Mouse (Mus musculus) macrophage (primary cell): ENCODE results near the gene Dyrk3. TPM values are rescaled to one million over a fixed set of nuclear protein-coding genes. Genes with fewer than 3 reads are reported as not detected.

Experiments
- H3K27ac ChIP-seq: fragments of 350-480 bp; formaldehyde crosslinking; 2 replicates; pipeline ENCODE4 v1.9.0; 2021
- H3K36me3 ChIP-seq: fragments of 350-480 bp; formaldehyde crosslinking; 2 replicates; pipeline ENCODE4 v1.9.0; 2021; ENCODE audit errors: inconsistent target
- H3K4me3 ChIP-seq: fragments of 350-480 bp; formaldehyde crosslinking; 2 replicates; pipeline ENCODE4 v1.9.0; 2021; ENCODE audit errors: inconsistent target
- H3K79me2 ChIP-seq: fragments of 350-480 bp; formaldehyde crosslinking; 2 replicates; pipeline ENCODE4 v1.9.0; 2021; ENCODE audit errors: inconsistent target
- WGBS: methylation state at CpG from one replicate; pipeline ENCODE4 v1.1.7; 2026; ENCODE audit warnings: inconsistent platforms; ENCODE audit not compliant: missing documents; 5-methylcytosine and 5-hydroxymethylcytosine counted together
- polyA plus RNA-seq: library from polyadenylated mRNA; stranded (reverse); fragments of 250-400 nt; gene quantifications from 3 replicates; pipeline ENCODE4 v1.2.4, GENCODE M21; 2018; ENCODE audit warnings: inconsistent platforms
- total RNA-seq, 78 experiments: library from RNA; depleted of rRNA; stranded (reverse); fragments of 250-400 nt; gene quantifications; 1 replicate in 9 of 78; 2 replicates in 24 of 78; 3 replicates in 43 of 78; 4 replicates in 2 of 78; pipeline ENCODE4 v1.2.4; 2018; ENCODE audit warnings: inconsistent platforms in 56 of 78

Gene Dyrk3
- total RNA-seq (2018; cell fraction: chromatin; rRNA removed): 1 to 10 TPM in 1 of 26 experiments, under 1 TPM in 10, not detected in 15; 0.21 to 1.1 (median 0.33) TPM
- 1 to 10 TPM in 1 of 26 experiments, under 1 TPM in 25; 0.20 to 1.0 (median 0.42) TPM for total RNA-seq (2018; cell fraction: cytosol; rRNA removed)
- 1 to 10 TPM in 3 of 26 experiments, under 1 TPM in 20, not detected in 3; 0.16 to 1.3 (median 0.37) TPM for total RNA-seq (2018; cell fraction: nucleus; rRNA removed)
- polyA plus RNA-seq: 0.30 to 0.75 TPM (median 0.67 TPM) in 3 replicates

- H3K4me3 ChIP-seq: peak within 1 kb of the TSS; percentile 61
- peak within 1 kb of the TSS; percentile 88 for H3K27ac ChIP-seq
- 2% methylated on average over 45 of the region's 49 CpGs for WGBS
- H3K79me2 ChIP-seq: no peaks in the 10 kb centered on the region
- H3K36me3 ChIP-seq: no peaks in the 10 kb centered on the region
These were observed at the start of gene Dyrk3 for GRCm38 (mm10) chr1:131138191-131139016. Gene Dyrk3, minus strand, starts transcription at chr1:131138340.

- 93% methylated on average over 5 of the region's 5 CpGs for WGBS
- peak overlapping the region; percentile 46 for H3K27ac ChIP-seq
These were observed 49.7 kb upstream of the Dyrk3 start for GRCm38 (mm10) chr1:131187856-131188255.

GRCm38 (mm10) chr1:131186995-131187394, 48.9 kb upstream of the Dyrk3 start:
- Histone ChIP-seq H3K79me2 (peaks cover 96% of the 10 kb centered on the region), H3K4me3 (no peak overlapping the region), H3K36me3 (peaks cover 10% of the 10 kb centered on the region; the same call in 1 of the 2 replicates), H3K27ac (no peak overlapping the region)
- WGBS: 46% methylated on average over 6 of the region's 6 CpGs

More at GRCm38 (mm10) chr1:131187856-131188255, 49.7 kb upstream of the Dyrk3 start:
- H3K36me3 ChIP-seq: peaks cover 10% of the 10 kb centered on the region; the same call in 1 of the 2 replicates
- H3K79me2 ChIP-seq: peaks cover 96% of the 10 kb centered on the region
- no peak overlapping the region for H3K4me3 ChIP-seq

GRCm38 (mm10) chr1:131185821-131186506, 47.8 kb upstream of the Dyrk3 start:
- Histone ChIP-seq H3K36me3 (peaks cover 5% of the 10 kb centered on the region), H3K27ac (peak overlapping the region; percentile 55), H3K79me2 (peaks cover 89% of the 10 kb centered on the region), H3K4me3 (no peak overlapping the region)
- WGBS: 96% methylated on average over 13 of the region's 13 CpGs

- no peak overlapping the region for H3K4me3 ChIP-seq
- H3K79me2 ChIP-seq: peaks cover 80% of the 10 kb centered on the region
- peak overlapping the region; percentile 55 for H3K27ac ChIP-seq
- H3K36me3 ChIP-seq: peaks cover 13% of the 10 kb centered on the region
- WGBS: 67% methylated on average over 8 of the region's 8 CpGs
These were observed 47.0 kb upstream of the Dyrk3 start for GRCm38 (mm10) chr1:131184956-131185660.

GRCm38 (mm10) chr1:131184253-131184955, 46.3 kb upstream of the Dyrk3 start:
- Histone ChIP-seq H3K4me3 (no peak overlapping the region), H3K79me2 (peaks cover 73% of the 10 kb centered on the region), H3K36me3 (peaks cover 20% of the 10 kb centered on the region), H3K27ac (peak overlapping the region; percentile 55)
- WGBS: 37% methylated on average over 8 of the region's 9 CpGs

- Histone ChIP-seq H3K36me3 (peaks cover 27% of the 10 kb centered on the region), H3K4me3 (no peak overlapping the region), H3K79me2 (peaks cover 62% of the 10 kb centered on the region), H3K27ac (peak overlapping the region; percentile 35; the same call in 1 of the 2 replicates)
- 33% methylated on average over 7 of the region's 7 CpGs for WGBS
These were observed 45.1 kb upstream of the Dyrk3 start for GRCm38 (mm10) chr1:131183201-131183600.

GRCm38 (mm10) chr1:131181642-131182527, 43.7 kb upstream of the Dyrk3 start:
- 64% methylated on average over 9 of the region's 9 CpGs for WGBS
- H3K79me2 ChIP-seq: peaks cover 49% of the 10 kb centered on the region
- H3K36me3 ChIP-seq: peaks cover 38% of the 10 kb centered on the region
- H3K27ac ChIP-seq: no peak overlapping the region
- no peak overlapping the region for H3K4me3 ChIP-seq

- Histone ChIP-seq H3K36me3 (peaks cover 51% of the 10 kb centered on the region), H3K79me2 (peaks cover 34% of the 10 kb centered on the region), H3K4me3 (no peak overlapping the region), H3K27ac (no peak overlapping the region)
- 94% methylated on average over 7 of the region's 7 CpGs for WGBS
These were observed 42.2 kb upstream of the Dyrk3 start for GRCm38 (mm10) chr1:131180386-131180785.

GRCm38 (mm10) chr1:131178083-131178482, 39.9 kb upstream of the Dyrk3 start:
- 51% methylated on average over 5 of the region's 5 CpGs for WGBS
- no peak overlapping the region for H3K4me3 ChIP-seq
- no peak overlapping the region for H3K27ac ChIP-seq
- peaks cover 56% of the 10 kb centered on the region for H3K36me3 ChIP-seq
- peaks cover 14% of the 10 kb centered on the region for H3K79me2 ChIP-seq

- H3K36me3 ChIP-seq: peaks cover 64% of the 10 kb centered on the region
- no peak overlapping the region for H3K4me3 ChIP-seq
- H3K27ac ChIP-seq: no peak overlapping the region
- WGBS: 93% methylated on average over 4 of the region's 4 CpGs
- H3K79me2 ChIP-seq: peaks cover 6% of the 10 kb centered on the region
These were observed 39.1 kb upstream of the Dyrk3 start for GRCm38 (mm10) chr1:131177249-131177648.

- H3K27ac ChIP-seq: no peak overlapping the region
- peaks cover 70% of the 10 kb centered on the region for H3K36me3 ChIP-seq
- WGBS: 82% methylated on average over 7 of the region's 8 CpGs
- no peaks in the 10 kb centered on the region; the same call in 1 of the 2 replicates for H3K79me2 ChIP-seq
- H3K4me3 ChIP-seq: no peak overlapping the region
These were observed 37.7 kb upstream of the Dyrk3 start for GRCm38 (mm10) chr1:131175819-131176218.

GRCm38 (mm10) chr1:131175189-131175588, 37.0 kb upstream of the Dyrk3 start:
- H3K79me2 ChIP-seq: no peaks in the 10 kb centered on the region; the same call in 1 of the 2 replicates
- WGBS: 92% methylated on average over 1 of the region's 1 CpGs
- peaks cover 70% of the 10 kb centered on the region for H3K36me3 ChIP-seq
- no peak overlapping the region for H3K4me3 ChIP-seq
- no peak overlapping the region for H3K27ac ChIP-seq
